In the genomic region with DNA sequence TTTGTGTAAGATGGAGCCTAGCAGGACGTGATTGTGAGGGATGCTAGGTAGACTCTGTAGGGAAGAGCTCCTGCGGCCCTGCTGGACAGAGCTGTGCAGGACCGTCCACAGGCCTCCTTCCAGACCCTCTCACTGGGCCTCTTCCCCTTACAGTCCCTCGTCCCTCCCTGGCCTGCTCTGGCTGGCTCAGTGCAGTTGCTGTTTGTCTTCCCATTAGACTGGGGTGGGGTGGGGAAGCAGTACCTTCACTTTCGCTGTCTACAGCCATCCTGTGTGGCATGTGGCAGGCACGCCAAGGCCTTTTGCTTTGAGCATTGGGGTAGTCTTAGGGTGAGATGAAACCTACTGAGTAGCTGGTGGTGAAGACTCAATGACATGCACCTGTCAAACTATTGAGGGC, we compare ENCODE assay signal across 9 mouse cellular contexts. TPM values are rescaled to one million over a fixed set of nuclear protein-coding genes. Genes with fewer than 3 reads are reported as not detected.
DNase-seq lines count a peak whose midpoint lies in the region; ATAC-seq and TF ChIP-seq lines count a peak whose summit lies in the region.
"Had no signal": no experiment of that assay in that cellular context is flagged by ENCODE, and none has a peak within 500 bp of the region (broad histone marks: within the 10 kb centered on the region; RNA-seq: fewer than 3 reads in every experiment).

No protein-coding gene starts in this region.

- no peaks in the 10 kb centered on the region for H3K27me3 ChIP-seq in liver, embryonic 13.5 days
- no peaks in the 10 kb centered on the region for H3K27me3 ChIP-seq in stomach, embryonic 16.5 days (ENCODE audit: control insufficient read depth, insufficient read depth, low read length)
- H3K27me3 ChIP-seq in forebrain, embryonic 14.5 days (replicated peaks; ENCODE audit: control insufficient read depth, insufficient read depth, low read length), result no peaks in the 10 kb centered on the region
- H3K27me3 ChIP-seq: hindbrain, embryonic 15.5 days had no signal

- peak overlapping the region; percentile 88 for H3K4me3 ChIP-seq in bone marrow, adult 2 months (replicated peaks; ENCODE audit: control insufficient read depth, low read depth, low read length)
- H3K4me3 ChIP-seq in liver, embryonic 13.5 days (replicated peaks), result peak overlapping the region; percentile 23; the same call in 1 of the 2 replicates
- H3K4me3 ChIP-seq in stomach, embryonic 16.5 days (replicated peaks; ENCODE audit: low read length), result no peak overlapping the region
- H3K4me3 ChIP-seq in forebrain, embryonic 14.5 days (ENCODE audit: low read depth, low read length), result no peak overlapping the region
- H3K4me3 ChIP-seq: forebrain, embryonic 10.5 days; hindbrain, embryonic 15.5 days had no signal

- H3K27ac ChIP-seq in bone marrow, adult 2 months (ENCODE audit: control insufficient read depth, insufficient read depth, low read depth, low read length, poor library complexity), result peak overlapping the region; percentile 41
- H3K27ac ChIP-seq in liver, embryonic 13.5 days, result peak overlapping the region; percentile 20; the same call in 1 of the 2 replicates
- peak overlapping the region; percentile 79; the same call in 1 of the 2 replicates for H3K27ac ChIP-seq in stomach, embryonic 16.5 days (ENCODE audit: low read length)
- no peak overlapping the region for H3K27ac ChIP-seq in forebrain, embryonic 14.5 days (ENCODE audit: low read depth, low read length)
- H3K27ac ChIP-seq: forebrain, embryonic 10.5 days; hindbrain, embryonic 15.5 days had no signal

- 7% methylated on average over 6 of the region's 6 CpGs for WGBS in bone marrow, adult 2 months
- WGBS in liver, embryonic 13.5 days (ENCODE audit: insufficient replicate concordance), result 47% methylated on average over 6 of the region's 6 CpGs
- WGBS in stomach, embryonic 16.5 days, result 66% methylated on average over 6 of the region's 6 CpGs
- WGBS in forebrain, embryonic 14.5 days, result 86% methylated on average over 6 of the region's 6 CpGs

- no peaks in the 10 kb centered on the region for H3K9me3 ChIP-seq in liver, embryonic 13.5 days (replicated peaks)
- H3K9me3 ChIP-seq in stomach, embryonic 16.5 days (replicated peaks; ENCODE audit: control insufficient read depth, low read length), result no peaks in the 10 kb centered on the region
- H3K9me3 ChIP-seq in forebrain, embryonic 14.5 days (replicated peaks; ENCODE audit: control insufficient read depth, low read length), result no peaks in the 10 kb centered on the region
- H3K9me3 ChIP-seq: forebrain, embryonic 10.5 days; hindbrain, embryonic 15.5 days had no signal

- H3K36me3 ChIP-seq in liver, embryonic 13.5 days, result peaks cover 27% of the 10 kb centered on the region
- peaks cover 3% of the 10 kb centered on the region; the same call in 1 of the 2 replicates for H3K36me3 ChIP-seq in stomach, embryonic 16.5 days (ENCODE audit: control insufficient read depth, insufficient read depth, low read length)
- no peaks in the 10 kb centered on the region; the same call in 1 of the 2 replicates for H3K36me3 ChIP-seq in forebrain, embryonic 14.5 days (ENCODE audit: control insufficient read depth, insufficient read depth, low read length)

- H3K4me2 ChIP-seq in liver, embryonic 13.5 days, result peak overlapping the region; percentile 36
- H3K4me2 ChIP-seq in stomach, embryonic 16.5 days (ENCODE audit: low read depth, low read length), result no peak overlapping the region
- H3K4me2 ChIP-seq in forebrain, embryonic 14.5 days (ENCODE audit: low read length), result no peak overlapping the region
- H3K4me2 ChIP-seq: hindbrain, embryonic 15.5 days had no signal

- TF ChIP-seq POLR2A in bone marrow, adult 2 months (IDR thresholded peaks at IDR 0.05; ENCODE audit: borderline replicate concordance, control insufficient read depth, low read depth, low read length), result peak; percentile 49

- TF ChIP-seq CTCF in bone marrow, adult 2 months (IDR thresholded peaks at IDR 0.05; ENCODE audit: control insufficient read depth, insufficient read depth, low read length), result no peak

- peaks cover 12% of the 10 kb centered on the region for H3K4me1 ChIP-seq in bone marrow, adult 2 months (ENCODE audit: control insufficient read depth, insufficient read depth, low read length)
- peaks cover 73% of the 10 kb centered on the region for H3K4me1 ChIP-seq in liver, embryonic 13.5 days (replicated peaks)
- peaks cover 13% of the 10 kb centered on the region; the same call in 1 of the 2 replicates for H3K4me1 ChIP-seq in stomach, embryonic 16.5 days (ENCODE audit: control insufficient read depth, insufficient read depth, low read length)
- no peaks in the 10 kb centered on the region for H3K4me1 ChIP-seq in forebrain, embryonic 14.5 days (ENCODE audit: control insufficient read depth, insufficient read depth, low read length)
- H3K4me1 ChIP-seq: forebrain, embryonic 10.5 days; hindbrain, embryonic 15.5 days had no signal

- peak; percentile 14 to 19 for DNase-seq in kidney, postnatal 4 days
- DNase-seq in kidney, adult 11 months, result no peak
- no peak for DNase-seq in liver, embryonic 13.5 days
- DNase-seq in forebrain, embryonic 14.5 days (ENCODE audit: low spot score), result no peak
- no peak for DNase-seq in layer of hippocampus, adult 18-20 months (ENCODE audit: low spot score in 2 of 2)

- ATAC-seq in liver, embryonic 13.5 days (ENCODE audit: low read depth), result peak; percentile 47
- ATAC-seq in stomach, embryonic 16.5 days (ENCODE audit: insufficient read depth, low FRiP score), result peak; percentile 75; the same call in 1 of the 2 replicates
- no peak for ATAC-seq in forebrain, embryonic 14.5 days

- H3K9ac ChIP-seq in liver, embryonic 13.5 days, result 0 out of 2 replicates have a peak overlapping the region, but pooled peaks have one; percentile 11
- H3K9ac ChIP-seq in stomach, embryonic 16.5 days (ENCODE audit: low read length), result 0 out of 2 replicates have a peak overlapping the region, but pooled peaks have one; percentile 26
- H3K9ac ChIP-seq in forebrain, embryonic 14.5 days (ENCODE audit: low read length), result no peak overlapping the region
- H3K9ac ChIP-seq: hindbrain, embryonic 15.5 days had no signal

RNA-seq across cellular contexts. Expression of gene Ccm2, which starts 15.7 kb away (rescaled TPM):
- 37.1 and 52.3 TPM in 2 replicates for polyA plus RNA-seq in bone marrow, adult 2 months (2011; ENCODE audit: insufficient read depth, insufficient read length, low replicate concordance, missing spikeins)
- polyA plus RNA-seq in liver, embryonic 13.5 days (2015; fragmentation: Nextera tagmentation; extraction: Ambion mirVana), result 45.8 and 46.1 TPM in 2 replicates
- polyA plus RNA-seq in stomach, embryonic 16.5 days (2015; fragmentation: Nextera tagmentation; extraction: Ambion mirVana), result 64.9 and 66.5 TPM in 2 replicates
- 94.0 and 94.2 TPM in 2 replicates for polyA plus RNA-seq in forebrain, embryonic 14.5 days (2014; fragmentation: Nextera tagmentation; extraction: Ambion mirVana)
- total RNA-seq in layer of hippocampus, adult 18-20 months (2021), result 10 to 100 TPM; 53.5 to 54.1 TPM

RNA-seq across cellular contexts. Expression of gene Myo1g, which starts 41.6 kb away (rescaled TPM):
- polyA plus RNA-seq in bone marrow, adult 2 months (2011; ENCODE audit: insufficient read depth, insufficient read length, low replicate concordance, missing spikeins), result 37.2 and 95.8 TPM in 2 replicates
- 4.7 and 5.3 TPM in 2 replicates for polyA plus RNA-seq in liver, embryonic 13.5 days (2015; fragmentation: Nextera tagmentation; extraction: Ambion mirVana)
- polyA plus RNA-seq in stomach, embryonic 16.5 days (2015; fragmentation: Nextera tagmentation; extraction: Ambion mirVana), result 3.5 and 3.9 TPM in 2 replicates
- 0.17 and 0.33 TPM in 2 replicates for polyA plus RNA-seq in forebrain, embryonic 14.5 days (2014; fragmentation: Nextera tagmentation; extraction: Ambion mirVana)
- total RNA-seq in layer of hippocampus, adult 18-20 months (2021), result under 1 TPM; 0.43 to 0.57 TPM

RNA-seq across cellular contexts. Expression of gene Nacad, which starts 43.5 kb away (rescaled TPM):
- 6.5 TPM in 1 of 2 replicates, not detected in the other for polyA plus RNA-seq in bone marrow, adult 2 months (2011; ENCODE audit: insufficient read depth, insufficient read length, low replicate concordance, missing spikeins)
- 5.0 and 5.7 TPM in 2 replicates for polyA plus RNA-seq in liver, embryonic 13.5 days (2015; fragmentation: Nextera tagmentation; extraction: Ambion mirVana)
- 7.2 and 9.4 TPM in 2 replicates for polyA plus RNA-seq in stomach, embryonic 16.5 days (2015; fragmentation: Nextera tagmentation; extraction: Ambion mirVana)
- 49.6 and 63.9 TPM in 2 replicates for polyA plus RNA-seq in forebrain, embryonic 14.5 days (2014; fragmentation: Nextera tagmentation; extraction: Ambion mirVana)
- 10 to 100 TPM; 37.5 to 38.6 TPM for total RNA-seq in layer of hippocampus, adult 18-20 months (2021)

Comparison
In these comparisons a context has a peak if more than half of its experiments do, and no peak if none do; other contexts are left out.
1. DNase-seq: peak in kidney, postnatal 4 days (2 of 2); none in kidney, adult 11 months (single experiment), liver, embryonic 13.5 days (single experiment), forebrain, embryonic 14.5 days (single experiment) and layer of hippocampus, adult 18-20 months (0 of 2).
2. H3K4me3 ChIP-seq: peak in bone marrow, adult 2 months (single experiment) and liver, embryonic 13.5 days (single experiment); none in stomach, embryonic 16.5 days (single experiment) and forebrain, embryonic 14.5 days (single experiment).